Mouse (Mus musculus): Measurements from ENCODE around the gene Sh3bp1. TPM values are rescaled to one million over a fixed set of nuclear protein-coding genes. Genes with fewer than 3 reads are reported as not detected.

The Sh3bp1 gene
- total RNA-seq, 4 experiments from 2014 or later = 28.9 to 33.0 (median 31.8) TPM

DNA sequence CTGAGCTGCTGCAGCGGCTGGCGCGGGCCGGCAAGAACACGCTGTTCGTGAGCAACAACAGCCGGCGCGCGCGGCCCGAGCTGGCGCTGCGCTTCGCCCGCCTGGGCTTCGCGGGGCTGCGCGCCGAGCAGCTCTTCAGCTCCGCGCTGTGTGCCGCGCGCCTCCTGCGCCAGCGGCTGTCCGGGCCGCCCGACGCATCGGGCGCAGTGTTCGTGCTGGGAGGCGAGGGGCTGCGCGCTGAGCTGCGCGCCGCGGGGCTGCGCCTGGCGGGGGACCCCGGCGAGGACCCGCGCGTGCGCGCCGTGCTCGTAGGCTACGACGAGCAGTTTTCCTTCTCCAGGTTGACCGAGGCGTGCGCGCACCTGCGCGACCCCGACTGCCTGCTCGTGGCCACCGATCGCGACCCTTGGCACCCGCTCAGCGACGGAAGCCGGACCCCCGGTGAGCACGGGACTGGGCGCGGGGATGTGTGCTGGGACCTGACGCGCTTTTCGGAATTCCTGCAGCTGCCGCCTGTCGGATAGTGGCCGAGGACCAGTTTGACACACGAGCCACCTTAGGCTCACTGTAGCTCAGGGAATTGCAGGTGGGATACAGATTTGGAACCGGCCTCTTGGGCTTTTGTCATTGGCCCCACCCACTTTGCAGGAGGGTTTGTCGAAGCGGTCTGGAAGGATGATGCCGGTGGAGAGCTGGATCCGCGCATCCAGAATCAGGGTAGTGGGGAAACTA, 14.7 kb downstream of the Sh3bp1 start:
- no peak for DNase-seq (ENCODE audit: low spot score in 2 of 2)

DNA sequence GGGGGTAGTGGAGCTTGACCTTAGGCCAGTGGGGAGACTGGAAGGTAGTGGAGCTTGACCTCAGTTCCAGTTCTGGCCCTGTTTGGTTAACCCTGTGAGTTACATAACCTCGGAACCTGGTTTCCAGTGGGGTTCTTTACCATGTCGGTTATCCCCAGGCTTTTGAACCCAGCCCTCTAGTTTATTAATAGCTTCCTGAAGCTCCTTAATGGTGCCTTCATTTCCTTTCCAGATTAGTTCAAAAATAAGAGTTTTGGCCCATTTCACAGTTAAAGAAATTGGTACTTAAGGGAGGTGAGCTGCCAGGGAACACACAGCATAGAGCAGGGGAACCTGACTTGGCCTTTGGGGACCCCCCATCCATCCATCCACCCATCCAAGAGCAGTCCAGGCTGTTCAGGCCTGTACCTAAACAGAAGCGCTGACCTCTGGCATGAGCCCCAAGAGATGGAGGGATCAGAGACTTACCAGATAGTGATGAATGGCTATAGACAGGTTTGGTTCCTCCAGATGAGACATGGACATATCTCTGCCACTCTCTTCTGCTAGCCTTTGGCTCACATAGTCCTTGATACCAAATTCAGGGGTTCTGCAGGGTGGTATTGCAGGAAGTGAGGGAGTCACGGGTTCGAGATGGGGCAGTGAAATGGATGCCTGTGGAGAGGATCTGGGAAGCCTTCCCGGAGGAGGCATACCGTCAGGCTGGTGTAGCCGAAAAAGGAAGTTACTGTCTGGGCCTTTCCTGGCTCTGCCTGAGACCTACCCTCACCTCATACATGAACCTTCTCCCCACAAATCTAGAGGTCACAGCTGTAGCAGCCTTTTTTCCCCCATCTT, 15.5 kb downstream of the Sh3bp1 start:
- no peak for DNase-seq (ENCODE audit: low spot score in 2 of 2)

DNA sequence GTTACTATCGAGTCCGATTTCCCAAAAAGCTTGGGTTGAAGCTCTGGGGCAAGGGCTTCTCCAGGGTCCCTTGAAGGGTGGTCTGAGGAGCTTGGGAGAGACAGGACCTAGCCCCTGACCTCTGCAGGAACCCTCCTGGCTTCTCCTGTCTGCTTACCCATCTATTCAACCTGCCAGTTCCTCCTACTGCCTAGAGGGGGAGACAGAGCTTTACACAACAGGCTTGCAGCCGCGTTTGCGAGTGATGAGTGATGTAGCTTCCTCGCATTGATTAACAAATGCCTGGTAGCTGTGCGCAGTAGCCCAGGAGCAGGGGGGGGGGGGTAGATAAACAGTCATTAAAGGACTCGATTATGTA, 16.1 kb downstream of the Sh3bp1 start:
- DNase-seq (ENCODE audit: low spot score in 2 of 2) = peak; percentile 79 to 80

DNA sequence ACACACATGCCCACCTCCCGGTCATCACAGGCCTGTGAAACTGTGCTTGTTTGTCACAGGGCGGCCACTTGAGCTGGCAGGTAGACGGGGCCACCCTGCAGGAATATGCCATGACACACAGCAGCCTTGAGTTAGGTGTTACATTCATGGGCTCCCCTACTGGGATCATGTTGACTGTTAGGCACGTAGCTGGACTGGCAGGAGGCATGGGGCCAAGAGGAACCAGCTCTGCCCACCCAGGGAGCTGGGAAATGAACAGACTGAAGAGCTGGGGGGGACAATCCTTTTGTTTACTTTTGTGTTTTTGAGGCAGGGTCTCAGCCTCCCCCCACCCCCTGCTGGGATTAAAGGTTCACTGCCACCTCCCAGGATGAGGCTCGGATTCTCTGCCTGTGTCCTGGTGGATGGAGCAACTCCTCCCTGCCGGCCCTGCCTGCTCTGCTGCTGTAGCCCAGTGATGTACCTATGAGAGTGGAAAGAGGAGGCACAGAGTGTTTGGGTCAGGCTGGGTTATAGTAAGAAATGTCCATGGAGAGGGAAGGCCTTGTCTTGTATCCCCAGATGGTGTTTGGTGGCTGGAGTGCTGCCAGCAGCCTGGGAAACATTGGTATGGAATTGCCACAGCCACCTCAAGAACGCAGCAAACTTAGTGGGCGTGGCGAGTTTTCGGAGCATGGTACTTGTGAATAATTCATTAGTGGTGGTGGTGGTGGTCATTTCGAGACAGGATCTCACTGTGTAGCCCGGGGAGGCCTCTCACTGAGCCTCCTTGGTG, 16.7 kb downstream of the Sh3bp1 start:
- no peak for DNase-seq (ENCODE audit: low spot score in 2 of 2)

DNA sequence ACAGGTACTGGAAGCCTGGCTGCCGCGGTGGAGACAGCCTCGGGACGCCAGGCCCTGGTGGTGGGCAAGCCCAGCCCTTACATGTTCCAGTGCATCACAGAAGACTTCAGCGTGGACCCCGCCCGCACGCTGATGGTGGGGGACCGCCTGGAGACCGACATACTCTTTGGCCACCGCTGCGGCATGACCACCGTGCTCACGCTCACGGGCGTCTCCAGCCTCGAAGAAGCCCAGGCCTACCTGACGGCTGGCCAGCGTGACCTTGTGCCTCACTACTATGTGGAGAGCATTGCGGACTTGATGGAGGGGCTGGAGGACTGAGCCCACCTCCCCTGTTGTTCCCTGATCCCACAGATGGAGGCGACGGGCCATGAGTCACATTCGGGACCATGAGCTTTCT, 18.6 kb downstream of the Sh3bp1 start:
- no peak for DNase-seq (ENCODE audit: low spot score in 2 of 2)

DNA sequence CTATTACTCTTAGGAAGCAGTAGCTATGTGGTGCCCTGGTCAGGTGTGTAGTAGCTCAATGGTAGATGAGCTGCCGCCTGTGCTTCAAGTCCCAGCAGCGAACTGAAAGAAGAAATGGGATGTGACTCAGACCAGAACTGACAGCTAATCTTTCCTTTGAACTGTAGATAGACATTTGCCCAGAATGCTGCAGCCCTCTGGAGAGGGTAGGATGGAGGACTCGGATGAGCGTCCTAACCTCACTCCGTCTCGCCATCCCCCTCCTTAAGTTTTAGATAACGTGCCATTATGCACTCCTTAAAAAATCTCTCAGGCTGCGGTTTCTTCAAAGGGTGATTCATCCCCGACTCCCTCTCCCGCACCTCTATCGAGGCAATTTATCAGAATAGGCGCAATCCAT, 20.3 kb downstream of the Sh3bp1 start:
- DNase-seq (ENCODE audit: low spot score in 2 of 2) = no peak

DNA sequence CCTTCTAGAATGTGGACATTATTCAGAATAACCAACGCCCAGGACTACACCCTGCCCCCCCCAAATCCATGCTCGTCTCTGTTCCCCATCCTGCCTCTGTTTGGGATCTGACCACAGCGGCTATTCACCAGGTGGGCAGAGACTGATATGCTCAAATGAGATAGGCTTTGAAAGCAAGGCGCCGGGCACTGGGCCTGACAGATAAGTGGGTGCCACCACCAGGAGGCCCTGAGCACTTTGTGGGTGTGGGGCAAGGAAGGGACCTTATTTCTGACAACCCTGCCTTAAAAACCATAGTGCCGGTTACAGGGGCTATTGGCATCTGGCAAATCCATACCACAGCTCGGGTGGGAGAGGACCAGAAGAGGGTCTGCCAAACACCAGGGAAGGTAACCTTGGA, 23.1 kb downstream of the Sh3bp1 start:
- DNase-seq (ENCODE audit: low spot score in 2 of 2) = no peak

DNA sequence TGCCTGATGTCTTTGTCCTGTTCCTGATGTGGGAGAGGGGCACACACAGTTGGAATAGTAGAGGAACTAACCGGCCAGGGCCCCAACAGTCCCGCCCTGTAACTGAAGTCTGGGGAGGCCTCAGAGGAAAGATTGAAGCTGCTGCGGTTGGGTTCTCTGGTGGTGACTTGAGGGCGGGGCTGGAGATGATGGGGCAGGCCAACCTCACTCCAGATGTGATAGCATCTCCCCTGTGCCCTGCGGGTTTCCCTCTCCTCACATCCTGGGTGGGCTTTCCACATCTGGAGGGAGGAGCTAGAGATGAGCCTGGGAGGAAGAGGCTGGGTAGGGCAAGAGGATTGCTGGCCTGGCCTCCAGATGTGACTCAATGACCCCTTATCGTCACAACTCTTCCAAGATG, 24.0 kb downstream of the Sh3bp1 start:
- DNase-seq (ENCODE audit: low spot score in 2 of 2) = no peak

DNA sequence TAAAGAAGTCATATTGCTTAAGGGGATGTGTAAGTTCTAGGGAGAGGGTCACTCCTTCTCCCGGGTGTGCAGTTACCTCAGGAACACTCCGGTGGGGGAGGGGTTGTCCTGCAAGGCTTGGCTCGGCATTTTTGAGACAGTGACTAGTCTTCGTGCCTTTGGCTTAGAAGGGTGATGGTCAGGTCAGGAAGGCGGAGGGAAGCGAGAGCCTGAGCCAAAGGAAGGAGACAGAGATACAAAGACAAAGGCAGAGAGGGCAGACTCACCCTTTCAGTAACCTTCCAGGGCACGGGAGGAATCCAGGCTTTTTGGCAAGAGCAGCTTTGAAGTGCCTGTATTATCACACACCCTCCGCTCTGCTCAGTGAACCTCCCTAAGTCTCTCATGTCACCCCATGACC, 25.6 kb downstream of the Sh3bp1 start:
- no peak for DNase-seq (ENCODE audit: low spot score in 2 of 2)

DNA sequence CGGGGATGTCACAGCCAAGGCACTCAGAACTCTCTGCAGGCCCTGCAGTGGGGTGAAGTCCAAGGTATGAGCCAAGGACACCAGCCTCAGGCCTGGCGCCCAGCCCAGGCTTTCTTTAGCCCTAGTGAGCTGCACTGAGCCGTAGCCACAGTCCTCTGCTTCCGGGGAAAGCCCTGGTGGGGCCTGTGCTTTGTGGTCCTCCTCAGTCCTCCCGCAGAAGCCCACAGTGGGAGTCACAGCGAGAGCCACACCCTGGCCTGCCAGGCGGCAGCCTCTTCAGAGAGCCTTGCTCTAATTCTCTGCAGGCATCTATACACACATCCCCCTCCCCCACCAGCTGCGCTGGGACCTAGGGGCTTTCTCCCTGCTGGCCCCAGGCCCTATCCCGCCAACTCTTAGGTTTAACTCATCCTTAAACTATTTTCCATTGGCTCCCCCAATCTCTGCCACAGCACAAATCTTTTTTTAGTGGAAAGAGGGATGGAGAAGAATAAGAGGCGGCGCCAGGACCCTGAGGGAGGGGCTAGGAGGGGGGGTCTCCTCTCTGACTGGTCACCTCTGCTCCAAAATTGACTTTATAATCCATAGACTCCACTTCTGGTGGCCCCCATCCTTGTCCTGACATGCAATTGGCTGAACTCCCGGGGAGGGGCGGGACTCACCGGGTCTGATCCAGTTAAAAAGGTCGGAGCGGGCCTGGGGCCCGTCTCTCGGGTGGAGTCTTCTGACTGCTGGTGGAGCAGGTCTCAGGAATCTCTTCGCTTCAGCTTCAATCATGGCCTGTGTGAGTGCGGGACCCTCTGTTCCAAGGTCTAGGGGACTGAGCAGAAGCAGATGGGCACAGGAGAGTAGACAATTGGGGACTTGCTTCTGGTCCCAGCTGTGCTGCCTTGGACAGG, 26.7 kb downstream of the Sh3bp1 start, which contains the start of gene Lgals1:
Lgals1 (plus strand) TSS at position 705 of the 899 bp plus-strand sequence.
- peak in 1 of 2 experiments; percentile 55 for DNase-seq (ENCODE audit: low spot score in 2 of 2)

DNA sequence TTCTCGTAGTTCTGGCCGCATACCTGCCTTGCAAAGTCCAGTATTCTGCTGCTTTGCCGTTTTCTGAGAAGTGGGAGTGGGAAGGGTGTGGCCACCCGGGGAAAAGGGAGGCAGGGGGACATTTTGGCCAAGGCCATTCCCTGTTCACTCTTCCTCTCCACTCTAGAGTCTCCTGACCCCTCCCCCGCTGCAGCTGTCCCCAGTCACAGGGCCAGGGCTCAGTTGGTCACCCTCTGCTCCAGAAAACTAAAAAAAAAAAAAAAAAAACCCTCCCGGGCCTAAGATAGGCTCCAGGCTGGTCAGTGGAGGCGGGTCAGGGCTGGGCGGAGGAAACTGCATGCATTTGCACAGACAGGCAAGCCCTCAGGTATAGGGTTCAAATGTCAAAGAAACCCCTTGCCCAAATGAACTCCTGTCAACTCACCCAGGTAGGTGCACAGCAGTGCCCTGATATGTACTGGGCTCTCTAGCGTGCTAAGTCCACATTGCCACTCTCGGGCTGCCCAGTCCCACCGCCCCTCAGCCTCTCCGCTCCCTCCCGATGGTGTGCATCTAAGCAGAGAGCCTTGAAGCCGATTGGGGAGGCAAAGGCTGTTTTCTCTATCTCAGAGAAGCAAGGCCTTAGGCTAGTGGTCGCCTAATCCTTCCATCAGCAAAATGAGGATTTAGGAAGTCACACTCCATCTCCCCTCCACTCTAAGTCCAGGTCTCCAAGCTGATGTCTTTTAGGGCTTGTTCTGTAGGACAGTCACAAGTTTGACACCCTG, 27.6 kb downstream of the Sh3bp1 start:
- DNase-seq (ENCODE audit: low spot score in 2 of 2) = no peak

DNA sequence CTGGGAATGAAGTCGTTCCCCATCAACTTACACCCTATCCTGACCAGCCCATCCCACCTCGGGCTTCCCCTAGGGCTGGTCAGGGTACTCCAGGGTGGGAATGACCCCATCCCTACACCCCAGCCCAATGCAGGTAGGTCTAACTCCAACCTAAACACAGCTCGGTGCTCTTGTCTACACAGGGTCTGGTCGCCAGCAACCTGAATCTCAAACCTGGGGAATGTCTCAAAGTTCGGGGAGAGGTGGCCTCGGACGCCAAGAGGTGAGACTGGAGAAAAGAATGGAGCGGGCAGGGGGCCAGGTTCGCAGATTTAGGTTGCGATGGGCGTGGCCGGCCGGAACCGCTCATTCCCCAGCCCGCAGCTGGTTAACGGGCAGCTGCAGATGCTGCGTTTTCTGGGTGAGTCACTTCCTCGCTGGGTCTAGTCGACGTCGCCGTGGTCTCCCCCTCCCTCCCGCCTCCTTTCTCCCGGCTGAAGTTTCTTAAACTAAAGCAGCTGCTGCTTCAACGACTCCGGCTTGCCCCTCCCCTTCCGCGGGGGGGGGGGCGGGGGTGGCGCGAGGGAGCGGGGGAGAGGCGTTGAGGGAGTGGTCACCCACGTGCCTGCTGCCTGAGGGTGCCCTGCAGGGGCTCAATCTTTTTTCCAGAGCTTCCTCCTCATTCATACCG, 28.4 kb downstream of the Sh3bp1 start:
- no peak for DNase-seq (ENCODE audit: low spot score in 2 of 2)

DNA sequence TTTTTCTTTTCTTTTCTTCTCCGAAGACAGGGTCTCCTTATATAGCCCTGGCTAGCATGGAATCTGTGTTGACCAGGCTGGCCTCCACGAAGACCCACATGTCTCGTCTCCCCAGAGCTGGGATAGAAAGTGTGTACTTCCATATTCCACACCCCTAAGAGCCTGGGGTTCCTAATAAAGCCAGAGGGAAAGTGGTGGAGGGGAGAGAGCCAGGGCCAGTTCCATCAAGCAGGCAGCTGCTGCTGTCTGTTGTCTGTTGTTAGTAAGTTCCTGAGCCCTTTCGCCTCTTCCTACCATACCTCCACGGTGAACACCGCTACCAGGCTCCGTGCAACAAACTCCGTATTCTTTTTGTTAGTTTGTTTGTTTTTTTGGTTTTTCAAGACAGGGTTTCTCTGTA, 29.0 kb downstream of the Sh3bp1 start:
- DNase-seq (ENCODE audit: low spot score in 2 of 2) = no peak

DNA sequence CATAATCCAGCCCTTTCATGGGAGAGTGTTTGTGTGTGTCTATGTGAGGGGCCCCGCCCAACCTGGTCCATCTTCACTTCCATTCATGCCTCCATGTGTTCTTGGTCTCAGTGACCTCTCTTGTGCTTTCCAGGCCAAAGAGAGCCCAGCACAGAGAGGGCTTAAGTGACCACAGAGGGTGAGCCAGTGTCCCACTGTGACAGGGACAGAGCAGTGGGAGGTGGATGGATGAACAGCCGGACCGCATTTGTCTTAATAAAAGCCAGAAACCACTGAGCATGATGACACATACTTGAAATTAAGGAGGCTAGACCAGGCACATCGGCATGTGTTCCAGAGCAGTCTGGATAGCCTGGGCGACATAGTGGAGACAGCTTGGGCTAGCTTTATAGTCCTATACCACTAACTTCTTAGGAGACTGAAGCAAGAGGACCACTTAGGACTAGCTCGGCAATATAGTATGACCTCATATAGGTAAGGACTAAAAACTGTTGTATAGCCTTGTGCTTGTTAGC, 30.7 kb downstream of the Sh3bp1 start:
- no peak for DNase-seq (ENCODE audit: low spot score in 2 of 2)

DNA sequence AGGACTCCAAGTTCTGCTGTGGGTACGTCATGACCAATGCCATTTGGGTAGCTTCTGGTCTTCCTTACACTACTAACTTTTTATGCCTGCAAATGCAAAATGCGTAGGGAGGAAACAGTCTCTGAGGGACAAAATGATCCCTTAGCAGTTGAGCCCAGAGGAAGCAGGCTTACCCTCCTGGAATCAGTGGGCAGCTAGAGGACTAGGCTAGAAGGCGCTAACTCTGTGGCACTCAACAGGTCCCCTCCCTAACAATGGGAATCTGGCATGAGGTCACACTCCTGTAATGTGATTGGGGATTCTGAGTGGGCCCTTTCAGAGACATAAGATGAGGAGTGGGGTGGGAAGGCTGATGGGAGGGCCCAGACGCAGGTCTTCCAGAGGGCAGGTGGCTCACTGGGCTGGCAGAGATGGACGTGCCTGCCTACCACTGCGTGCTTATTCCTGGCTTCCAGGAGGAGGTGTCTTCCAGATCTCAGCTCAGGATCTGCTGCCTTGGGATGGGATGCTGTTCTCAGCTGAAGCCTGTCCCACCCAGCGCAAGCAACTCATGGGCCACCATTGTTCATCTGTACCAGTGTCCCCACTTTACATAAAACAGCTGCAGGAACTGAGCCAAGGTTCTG, 31.3 kb downstream of the Sh3bp1 start:
- DNase-seq (ENCODE audit: low spot score in 2 of 2) = no peak

DNA sequence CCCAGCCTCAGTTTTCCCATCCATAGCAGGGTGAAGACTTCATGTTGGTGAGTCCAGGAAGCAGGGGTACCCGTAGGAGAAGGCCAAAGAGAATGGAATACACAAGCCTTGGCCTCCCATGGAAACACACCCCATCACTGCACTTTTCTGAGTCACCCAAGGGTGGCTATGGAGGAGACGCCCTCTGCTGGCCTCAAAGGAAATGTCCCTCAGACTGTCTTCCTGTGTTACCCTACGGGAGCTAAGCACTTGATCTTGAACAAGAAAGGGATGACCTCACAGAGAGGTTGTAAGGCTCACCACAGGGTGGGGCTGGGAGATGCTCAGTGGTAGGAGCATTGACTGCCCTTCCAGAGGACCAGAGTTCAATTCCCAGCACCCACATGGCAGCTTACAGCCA, 32.0 kb downstream of the Sh3bp1 start:
- DNase-seq (ENCODE audit: low spot score in 2 of 2) = no peak

DNA sequence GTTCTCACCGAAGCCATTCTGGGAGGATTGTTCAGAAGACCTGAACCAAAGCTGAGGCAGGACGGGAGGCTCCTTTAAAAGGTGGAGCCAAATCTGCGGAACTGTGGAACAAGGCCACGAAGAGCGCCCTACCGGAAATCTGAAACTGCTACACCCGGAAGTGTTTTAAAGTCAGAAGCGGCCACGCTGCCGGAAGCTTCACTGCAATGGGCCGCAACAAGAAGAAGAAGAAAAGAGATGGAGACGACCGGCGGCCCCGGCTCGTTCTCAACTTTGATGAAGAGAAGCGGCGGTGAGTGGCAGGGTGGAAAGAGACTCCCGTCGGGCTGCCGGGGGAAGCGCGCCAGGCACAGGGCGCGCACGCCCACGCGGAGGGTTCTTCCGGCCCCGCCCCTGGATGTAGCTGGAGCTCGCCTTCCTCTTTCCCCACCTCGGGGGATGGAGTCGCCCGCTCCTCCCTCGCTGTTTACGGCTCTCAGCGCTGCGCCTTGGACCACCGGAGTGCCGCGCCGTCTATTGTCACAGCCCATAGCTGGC, 35.3 kb downstream of the Sh3bp1 start, which contains the start of gene Nol12:
Nol12 (plus strand) TSS at position 150 of the 537 bp plus-strand sequence.
- peak; percentile 74 to 90 for DNase-seq (ENCODE audit: low spot score in 2 of 2)

DNA sequence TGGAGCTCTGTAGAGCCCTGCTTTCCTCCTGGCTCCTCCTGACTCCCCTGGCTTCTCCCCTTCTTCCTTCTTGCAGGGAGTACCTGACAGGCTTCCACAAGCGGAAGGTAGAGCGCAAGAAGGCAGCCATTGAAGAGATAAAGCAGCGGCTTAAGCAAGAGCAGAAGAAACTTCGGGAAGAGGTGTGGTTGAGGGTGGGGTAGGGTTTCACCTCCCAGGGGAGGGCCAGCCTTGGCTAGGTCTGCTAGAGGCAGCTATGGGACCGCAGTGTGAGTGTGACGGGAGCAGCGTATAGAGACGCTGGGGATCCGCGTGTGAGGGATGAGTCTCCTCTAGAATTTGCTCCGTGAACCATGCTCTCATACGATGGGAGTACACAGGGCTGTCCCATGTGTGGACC, 36.8 kb downstream of the Sh3bp1 start:
- DNase-seq (ENCODE audit: low spot score in 2 of 2) = no peak

DNA sequence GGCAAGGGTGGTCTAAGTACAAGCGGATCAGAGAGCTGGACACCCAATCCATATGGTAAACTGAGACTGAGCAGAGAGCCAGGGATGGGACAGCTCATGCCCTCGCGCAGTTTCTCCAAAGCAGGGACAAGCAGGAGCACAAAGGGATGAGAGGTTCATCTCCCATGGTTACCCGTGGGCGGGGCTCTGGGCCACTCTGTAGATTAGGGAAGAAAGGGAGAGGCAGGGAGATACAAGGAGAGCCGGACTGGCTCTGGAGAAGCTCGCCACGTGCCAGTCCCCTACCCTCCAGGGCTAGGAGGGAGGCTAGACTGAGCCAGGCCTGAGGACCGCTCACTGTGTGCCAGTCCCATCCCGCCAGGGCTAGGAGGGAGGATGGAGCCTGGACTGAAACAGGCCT, 37.7 kb downstream of the Sh3bp1 start:
- DNase-seq (ENCODE audit: low spot score in 2 of 2) = no peak

Measured in layer of hippocampus, adult 8-10 months (tissue).